Mouse (Mus musculus) neural tube, embryonic 15.5 days (tissue): ENCODE measurements around the gene Clpsl2. TPM values are rescaled to one million over a fixed set of nuclear protein-coding genes. Genes with fewer than 3 reads are reported as not detected.

Experiments
- ATAC-seq: fragments of 200-750 bp; cut with Nextera tagmentation; 2 replicates; pipeline ENCODE4 v1.8.0; 2017; ENCODE audit warnings: mild to moderate bottlenecking, moderate TSS enrichment, moderate library complexity; ENCODE audit not compliant: low FRiP score
- H3K27ac ChIP-seq: fragments of 300-500 bp; sonication (generic); replicated peaks from 2 replicates; pipeline ENCODE4 v1.5.1; 2015; ENCODE audit warnings: mild to moderate bottlenecking, inconsistent platforms
- H3K27me3 ChIP-seq: fragments of 300-500 bp; sonication (generic); replicated peaks from 2 replicates; pipeline ENCODE4 v1.6.1; 2015; ENCODE audit warnings: inconsistent platforms
- H3K36me3 ChIP-seq: fragments of 300-500 bp; sonication (generic); 2 replicates; pipeline ENCODE4 v1.6.1; 2015; ENCODE audit warnings: inconsistent platforms
- H3K4me1 ChIP-seq: fragments of 300-500 bp; sonication (generic); 2 replicates; pipeline ENCODE4 v1.6.1; 2015; ENCODE audit warnings: inconsistent platforms
- H3K4me2 ChIP-seq: fragments of 300-500 bp; sonication (generic); 2 replicates; pipeline ENCODE4 v1.6.1; 2015; ENCODE audit warnings: inconsistent platforms, mild to moderate bottlenecking, moderate library complexity
- H3K4me3 ChIP-seq: fragments of 300-500 bp; sonication (generic); replicated peaks from 2 replicates; pipeline ENCODE4 v1.5.1; 2015; ENCODE audit warnings: mild to moderate bottlenecking, inconsistent platforms
- H3K9ac ChIP-seq: fragments of 300-500 bp; sonication (generic); replicated peaks from 2 replicates; pipeline ENCODE4 v1.6.1; 2015; ENCODE audit warnings: mild to moderate bottlenecking, inconsistent platforms
- H3K9me3 ChIP-seq: fragments of 300-500 bp; sonication (generic); replicated peaks from 2 replicates; pipeline ENCODE4 v1.6.1; 2016; ENCODE audit warnings: inconsistent platforms
- WGBS: fragments of 180-500 bp; shearing (Covaris S2); methylation state at CpG from one replicate; pipeline ENCODE4 v1.1.7; 2015; ENCODE audit warnings: mixed read lengths; 5-methylcytosine and 5-hydroxymethylcytosine counted together
- polyA plus RNA-seq: library from polyadenylated mRNA; unstranded; fragments of >200 nt; fragmentation: Nextera tagmentation; extraction: Ambion mirVana; gene quantifications from 2 replicates; pipeline ENCODE4 v1.2.1, GENCODE M21; 2015

The Clpsl2 gene
- polyA plus RNA-seq, 1 experiment from 2014 or later, result not detected

DNA sequence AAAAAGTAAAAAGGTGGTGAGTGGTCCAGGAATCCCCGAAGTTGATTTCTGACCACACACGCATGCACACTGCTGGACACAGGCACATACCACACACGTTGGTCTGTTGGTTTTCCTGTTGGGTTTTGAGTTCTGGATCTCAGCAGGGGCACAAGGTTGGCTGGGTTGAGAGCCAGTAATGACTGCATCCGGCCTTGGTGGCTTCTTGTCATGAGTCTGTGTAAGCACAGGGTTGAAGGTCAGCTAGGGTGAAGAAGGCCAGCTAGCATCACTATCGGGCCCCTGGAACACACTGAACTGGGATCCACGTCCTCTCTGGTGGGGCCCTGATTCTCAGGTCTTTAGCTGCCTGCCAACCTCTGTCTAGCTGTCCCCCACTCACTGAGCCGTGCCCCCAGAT is 23.3 kb downstream of the Clpsl2 start:
- no peaks in the 10 kb centered on the region for H3K36me3 ChIP-seq
- no peak overlapping the region for H3K27ac ChIP-seq
- no peak overlapping the region for H3K9ac ChIP-seq
- ATAC-seq, result no peak
- WGBS, result 84% methylated on average over 7 of the region's 7 CpGs
- H3K4me1 ChIP-seq, result peaks cover 10% of the 10 kb centered on the region
- H3K4me2 ChIP-seq, result no peak overlapping the region
- H3K4me3 ChIP-seq, result no peak overlapping the region
- H3K27me3 ChIP-seq, result no peaks in the 10 kb centered on the region; the same call in 1 of the 2 replicates
- no peaks in the 10 kb centered on the region for H3K9me3 ChIP-seq

DNA sequence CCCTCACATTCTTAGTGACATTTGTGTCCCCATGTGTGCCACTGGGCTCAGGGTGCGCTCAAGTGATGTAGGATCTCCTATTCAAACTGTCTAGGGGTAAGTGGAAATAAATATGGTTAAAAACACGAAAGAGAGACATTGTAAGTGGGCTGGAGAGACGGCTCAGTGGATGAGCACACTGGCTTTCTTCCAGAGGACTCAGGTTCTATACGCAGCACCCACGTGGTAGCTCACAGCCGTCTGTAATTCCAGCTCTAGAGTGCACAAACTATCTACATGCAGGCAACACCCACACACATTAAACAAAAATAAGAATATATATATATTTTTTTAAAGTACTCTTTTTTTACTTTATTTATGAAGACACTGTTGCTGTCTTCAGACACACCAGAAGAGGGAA is 23.7 kb downstream of the Clpsl2 start:
- H3K27ac ChIP-seq, result no peak overlapping the region
- H3K27me3 ChIP-seq, result no peaks in the 10 kb centered on the region; the same call in 1 of the 2 replicates
- ATAC-seq, result no peak
- H3K9ac ChIP-seq, result no peak overlapping the region
- no peak overlapping the region for H3K4me3 ChIP-seq
- no peaks in the 10 kb centered on the region for H3K9me3 ChIP-seq
- peaks cover 10% of the 10 kb centered on the region for H3K4me1 ChIP-seq
- H3K4me2 ChIP-seq, result no peak overlapping the region
- WGBS, result 88% methylated on average over 6 of the region's 6 CpGs
- H3K36me3 ChIP-seq, result no peaks in the 10 kb centered on the region

DNA sequence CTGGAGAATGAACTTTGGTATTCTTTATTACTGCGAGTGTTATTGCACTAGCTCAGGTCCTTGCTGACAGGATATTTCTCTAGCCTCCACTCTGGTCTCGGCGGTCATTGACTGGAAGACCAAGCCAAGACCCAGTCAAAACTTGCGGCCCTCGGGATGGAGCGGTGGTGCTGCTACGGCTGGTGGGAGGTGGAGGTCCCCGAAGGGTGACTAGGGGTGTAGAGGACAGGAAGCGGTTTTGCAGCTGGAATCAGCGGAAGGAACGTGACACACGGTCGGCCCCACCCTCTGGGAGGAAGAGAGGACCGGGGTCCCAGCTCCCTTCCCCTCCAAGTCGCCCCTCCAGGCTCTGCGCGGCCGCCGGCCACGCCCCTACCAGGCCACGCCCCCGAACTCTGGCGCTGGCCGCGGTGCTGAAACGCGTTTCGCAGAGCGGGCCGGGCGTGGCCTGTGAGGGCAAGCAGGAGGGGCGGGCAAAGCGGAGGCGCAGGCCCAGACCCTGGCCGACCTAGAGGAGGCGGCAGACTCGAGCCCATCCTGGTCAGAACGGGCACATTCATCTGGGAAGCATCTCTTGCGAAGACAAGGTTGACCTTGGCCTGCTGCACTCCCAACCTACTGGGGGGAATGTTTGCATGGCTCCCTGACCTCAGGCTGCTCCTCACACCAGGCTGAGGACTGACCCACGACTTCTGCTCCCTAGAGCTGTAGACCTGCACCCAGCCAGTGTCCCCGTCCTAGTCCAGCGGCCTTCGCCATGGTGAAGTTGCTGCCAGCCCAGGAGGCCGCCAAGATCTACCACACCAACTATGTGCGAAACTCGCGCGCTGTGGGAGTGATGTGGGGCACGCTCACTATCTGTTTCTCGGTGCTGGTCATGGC is 26.3 kb downstream of the Clpsl2 start, which contains the start of gene Lhfpl5:
Gene Lhfpl5 (plus strand): TSS at position 398 of the 882 bp plus-strand sequence.
- Histone ChIP-seq H3K9me3 (no peaks in the 10 kb centered on the region), H3K4me2 (peak within 1 kb of the TSS; percentile 81), H3K4me1 (peaks cover 13% of the 10 kb centered on the region), H3K9ac (peak within 1 kb of the TSS; percentile 40), H3K4me3 (peak within 1 kb of the TSS; percentile 43), H3K27me3 (no peaks in the 10 kb centered on the region; the same call in 1 of the 2 replicates), H3K27ac (no peak within 1 kb of the TSS), H3K36me3 (no peaks in the 10 kb centered on the region)
- ATAC-seq, result peak; percentile 84
- 17% methylated on average over 49 of the region's 50 CpGs for WGBS

DNA sequence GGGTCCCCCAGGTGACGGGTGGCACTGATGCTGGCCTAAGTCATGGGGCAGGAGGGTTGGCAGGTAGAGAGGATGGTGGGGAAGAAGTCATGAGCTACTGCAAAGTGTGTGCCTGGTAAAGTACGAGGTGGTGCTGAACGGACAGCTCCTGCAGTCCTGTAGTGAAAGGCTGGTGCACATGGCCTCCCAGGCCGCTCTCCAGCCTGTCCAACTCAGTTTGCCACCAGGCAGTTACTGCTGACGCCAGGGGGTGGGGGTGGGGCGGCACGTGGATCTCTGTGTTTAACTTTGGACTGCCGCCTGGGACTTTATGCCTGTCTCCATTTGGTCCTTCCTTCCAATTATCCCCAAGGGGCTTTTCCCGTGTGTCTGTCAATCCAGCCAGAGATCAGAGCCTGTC is 31.2 kb downstream of the Clpsl2 start:
- WGBS, result 3% methylated on average over 9 of the region's 9 CpGs
- ATAC-seq, result no peak

DNA sequence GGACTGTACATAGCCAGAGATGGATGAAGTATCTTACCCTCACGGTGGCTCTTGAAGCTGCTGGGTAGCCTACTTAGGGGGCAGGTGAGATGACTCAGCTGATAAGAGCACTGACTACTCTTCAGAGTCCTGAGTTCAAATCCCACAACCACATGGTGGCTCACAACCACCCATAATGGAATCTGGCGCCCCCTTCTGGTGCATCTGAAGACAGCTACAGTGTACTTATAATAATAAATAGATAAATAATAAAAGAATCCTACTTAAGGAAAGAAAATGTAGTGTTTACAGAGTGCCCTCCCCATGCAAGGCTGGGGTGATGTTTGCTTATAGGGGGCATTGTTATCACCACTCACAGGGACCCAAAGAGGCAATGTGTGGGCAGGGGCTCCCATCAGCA is 31.8 kb downstream of the Clpsl2 start:
- no peaks in the 10 kb centered on the region for H3K27me3 ChIP-seq
- peaks cover 3% of the 10 kb centered on the region; the same call in 1 of the 2 replicates for H3K4me1 ChIP-seq
- no peak overlapping the region for H3K9ac ChIP-seq
- H3K36me3 ChIP-seq, result no peaks in the 10 kb centered on the region
- H3K4me3 ChIP-seq, result no peak overlapping the region
- no peak overlapping the region for H3K27ac ChIP-seq
- no peak for ATAC-seq
- 60% methylated on average over 2 of the region's 2 CpGs for WGBS
- H3K9me3 ChIP-seq, result no peaks in the 10 kb centered on the region
- H3K4me2 ChIP-seq, result no peak overlapping the region

More for the DNA sequence above, 31.2 kb downstream of the Clpsl2 start:
- Histone ChIP-seq H3K9ac (no peak overlapping the region), H3K4me1 (peaks cover 8% of the 10 kb centered on the region), H3K9me3 (no peaks in the 10 kb centered on the region), H3K27me3 (no peaks in the 10 kb centered on the region), H3K4me3 (no peak overlapping the region), H3K4me2 (no peak overlapping the region), H3K27ac (no peak overlapping the region), H3K36me3 (no peaks in the 10 kb centered on the region)

DNA sequence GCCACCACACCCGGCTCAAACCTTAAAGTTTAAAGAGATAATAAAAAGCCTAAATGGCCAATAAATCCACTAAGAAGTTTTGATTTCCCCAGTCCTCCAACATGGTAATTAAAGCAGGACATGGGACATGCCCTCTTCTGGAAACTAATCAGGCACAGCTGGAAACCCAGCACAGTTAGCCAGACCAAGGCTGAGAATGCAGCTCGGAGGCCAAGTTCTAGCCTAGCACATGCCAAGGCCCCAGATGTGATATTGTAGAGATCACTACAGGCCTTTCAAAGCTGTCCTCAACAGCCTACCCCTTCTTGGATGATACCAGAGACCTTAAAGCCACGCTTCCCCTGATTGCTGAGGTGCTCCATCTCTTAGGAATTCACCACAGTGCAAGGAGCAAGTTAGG is 37.3 kb downstream of the Clpsl2 start:
- no peak overlapping the region for H3K4me3 ChIP-seq
- peaks cover 42% of the 10 kb centered on the region for H3K36me3 ChIP-seq
- no peaks in the 10 kb centered on the region for H3K9me3 ChIP-seq
- ATAC-seq, result no peak
- H3K9ac ChIP-seq, result no peak overlapping the region
- no peaks in the 10 kb centered on the region for H3K4me1 ChIP-seq
- no peak overlapping the region for H3K27ac ChIP-seq
- H3K27me3 ChIP-seq, result no peaks in the 10 kb centered on the region
- no peak overlapping the region for H3K4me2 ChIP-seq
- 83% methylated on average over 3 of the region's 3 CpGs for WGBS

DNA sequence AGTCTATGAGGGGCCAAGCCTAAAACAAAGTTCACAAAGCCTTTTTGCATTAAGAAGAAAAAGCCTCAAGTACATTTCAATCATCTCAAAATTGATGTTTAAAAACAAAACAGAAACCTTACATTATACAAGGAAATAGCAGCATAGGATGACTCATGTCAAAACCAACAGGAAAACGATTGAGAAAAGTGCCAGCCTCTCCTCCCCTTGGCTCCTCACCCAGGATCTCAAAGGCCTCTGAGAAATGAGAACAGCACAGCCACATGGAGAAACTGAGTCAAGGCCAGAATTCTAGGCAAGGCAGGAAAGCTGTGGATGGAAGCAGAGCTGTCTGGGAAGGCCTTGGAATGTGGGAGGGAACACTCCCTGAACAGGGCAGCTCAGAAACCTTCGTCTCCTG is 39.4 kb downstream of the Clpsl2 start:
- no peak for ATAC-seq
- Histone ChIP-seq H3K9ac (no peak overlapping the region), H3K36me3 (peaks cover 62% of the 10 kb centered on the region), H3K27ac (no peak overlapping the region), H3K9me3 (no peaks in the 10 kb centered on the region), H3K27me3 (no peaks in the 10 kb centered on the region), H3K4me1 (no peaks in the 10 kb centered on the region), H3K4me3 (no peak overlapping the region), H3K4me2 (no peak overlapping the region)
- WGBS, result 85% methylated on average over 2 of the region's 2 CpGs

DNA sequence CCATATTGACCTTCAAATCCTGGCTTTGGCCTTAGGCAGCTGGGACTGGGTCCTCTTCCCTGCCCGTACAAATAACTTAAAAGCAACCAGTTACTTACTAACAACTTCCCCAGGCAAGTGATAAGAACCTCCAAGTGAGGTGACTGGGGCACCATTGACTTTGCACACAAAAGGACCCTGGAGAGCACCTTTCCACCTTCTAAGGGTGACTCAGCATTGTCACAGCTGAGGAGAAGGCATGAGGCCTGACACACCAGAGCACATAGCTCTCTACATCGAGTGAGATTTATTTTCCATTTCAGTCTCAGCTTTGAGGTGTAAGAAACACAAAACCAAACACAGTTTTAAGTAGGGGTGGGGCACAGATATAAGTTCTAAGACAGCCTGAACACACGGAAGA is 41.4 kb downstream of the Clpsl2 start:
- Histone ChIP-seq H3K27me3 (no peaks in the 10 kb centered on the region), H3K9me3 (no peaks in the 10 kb centered on the region), H3K4me3 (no peak overlapping the region), H3K27ac (no peak overlapping the region), H3K4me1 (no peaks in the 10 kb centered on the region), H3K9ac (no peak overlapping the region), H3K36me3 (peaks cover 70% of the 10 kb centered on the region), H3K4me2 (no peak overlapping the region)
- 87% methylated on average over 3 of the region's 3 CpGs for WGBS
- ATAC-seq, result no peak

DNA sequence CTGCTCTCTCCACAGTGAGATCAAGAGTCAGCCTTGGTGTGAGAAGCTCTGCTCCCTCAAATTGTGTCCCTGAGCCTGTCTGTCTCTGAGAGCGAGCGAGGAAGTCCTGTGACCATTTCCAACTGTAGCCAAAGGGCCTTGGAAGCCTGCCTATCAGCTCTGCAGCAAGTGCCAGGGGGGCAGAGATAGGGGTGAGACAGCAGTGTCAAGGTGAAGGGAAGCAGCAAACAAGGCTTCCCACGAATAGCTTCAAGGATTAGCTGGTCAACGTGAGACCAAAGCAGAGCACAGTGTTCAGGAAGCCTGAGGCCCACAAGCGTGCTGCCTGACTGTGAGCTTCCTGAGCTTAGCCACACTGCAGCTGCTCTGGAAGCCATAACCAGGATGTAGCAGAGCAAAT is 42.3 kb downstream of the Clpsl2 start:
- no peaks in the 10 kb centered on the region for H3K27me3 ChIP-seq
- no peak overlapping the region for H3K4me3 ChIP-seq
- no peaks in the 10 kb centered on the region for H3K4me1 ChIP-seq
- no peak for ATAC-seq
- H3K9me3 ChIP-seq, result no peaks in the 10 kb centered on the region
- 94% methylated on average over 5 of the region's 5 CpGs for WGBS
- H3K9ac ChIP-seq, result no peak overlapping the region
- peaks cover 79% of the 10 kb centered on the region for H3K36me3 ChIP-seq
- H3K27ac ChIP-seq, result no peak overlapping the region
- no peak overlapping the region for H3K4me2 ChIP-seq

DNA sequence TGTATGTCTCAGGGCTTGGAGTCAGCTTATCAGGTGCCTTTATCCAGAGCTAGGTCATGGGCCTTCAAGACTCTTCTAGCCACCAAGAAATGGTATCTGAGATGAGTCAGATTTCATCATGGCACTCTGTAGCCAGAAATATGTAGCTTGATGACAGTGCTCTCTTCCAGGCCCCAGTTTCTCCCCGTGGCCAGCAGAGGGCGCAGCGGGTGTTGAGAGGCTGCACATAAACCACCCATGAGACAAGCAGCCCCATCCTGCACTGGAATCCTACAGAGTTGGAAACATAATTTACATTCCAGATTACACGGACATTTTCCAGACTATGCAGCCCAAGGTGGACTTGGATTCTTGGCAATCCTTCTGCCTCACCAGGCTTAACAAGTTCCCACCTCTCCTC is 43.8 kb downstream of the Clpsl2 start:
- H3K27me3 ChIP-seq, result no peaks in the 10 kb centered on the region
- H3K36me3 ChIP-seq, result peaks cover 81% of the 10 kb centered on the region
- no peak overlapping the region for H3K4me2 ChIP-seq
- no peak overlapping the region for H3K9ac ChIP-seq
- no peak for ATAC-seq
- no peaks in the 10 kb centered on the region for H3K9me3 ChIP-seq
- no peaks in the 10 kb centered on the region for H3K4me1 ChIP-seq
- H3K27ac ChIP-seq, result no peak overlapping the region
- 25% methylated on average over 4 of the region's 4 CpGs for WGBS
- H3K4me3 ChIP-seq, result no peak overlapping the region

DNA sequence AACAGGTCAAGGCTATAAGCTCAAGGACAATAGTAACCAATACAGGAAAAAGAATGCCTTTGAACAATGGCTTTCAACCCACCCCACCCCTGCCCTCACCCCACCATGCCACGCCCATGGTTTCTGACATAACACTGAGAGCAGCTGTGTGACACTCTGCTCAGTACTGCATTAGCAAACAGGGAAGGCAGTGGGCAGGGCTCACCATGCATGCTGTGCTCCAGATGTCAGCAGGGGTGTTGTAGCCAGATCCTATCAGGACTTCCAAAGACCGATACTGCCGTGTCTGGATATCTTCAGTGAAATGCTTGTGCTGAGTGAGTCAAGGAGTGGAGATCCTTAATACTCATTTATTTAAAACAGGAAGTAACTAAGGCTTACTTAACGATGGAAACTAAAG is 44.8 kb downstream of the Clpsl2 start:
- Histone ChIP-seq H3K27me3 (no peaks in the 10 kb centered on the region), H3K4me2 (no peak overlapping the region), H3K4me1 (no peaks in the 10 kb centered on the region), H3K27ac (no peak overlapping the region), H3K4me3 (no peak overlapping the region), H3K36me3 (peaks cover 80% of the 10 kb centered on the region), H3K9ac (no peak overlapping the region), H3K9me3 (no peaks in the 10 kb centered on the region)
- no peak for ATAC-seq
- 72% methylated on average over 4 of the region's 4 CpGs for WGBS

DNA sequence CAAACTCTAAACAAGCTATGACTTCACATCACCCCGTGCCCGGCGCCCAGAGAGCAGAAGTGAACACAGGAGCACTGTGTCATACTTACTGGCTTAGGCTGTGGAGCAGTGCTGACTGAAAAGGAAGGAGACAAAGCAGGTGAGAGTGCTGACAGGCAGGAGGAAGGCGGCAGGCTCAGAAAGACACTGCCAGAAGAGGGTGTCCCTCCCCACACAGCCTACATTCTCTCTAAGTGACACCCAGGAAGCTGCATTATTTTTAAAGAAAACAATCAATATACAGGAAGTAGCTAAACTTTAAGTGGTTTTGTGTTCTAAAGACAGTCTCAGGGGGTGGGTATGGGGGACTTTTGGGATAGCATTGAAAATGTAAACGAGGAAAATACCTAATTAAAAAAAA is 51.6 kb downstream of the Clpsl2 start:
- peaks cover 86% of the 10 kb centered on the region for H3K36me3 ChIP-seq
- whole genome bisulfite sequencing, result 91% methylated on average over 5 of the region's 5 CpGs
- H3K9me3 ChIP-seq, result no peaks in the 10 kb centered on the region
- H3K4me3 ChIP-seq, result no peak overlapping the region
- H3K27me3 ChIP-seq, result no peaks in the 10 kb centered on the region
- ATAC-seq, result no peak
- no peaks in the 10 kb centered on the region for H3K4me1 ChIP-seq
- no peak overlapping the region for H3K4me2 ChIP-seq
- no peak overlapping the region for H3K9ac ChIP-seq
- H3K27ac ChIP-seq, result no peak overlapping the region
